Mouse (Mus musculus) CH12.LX (cell line): Measurements from ENCODE around the gene Kif5c. TPM values are rescaled to one million over a fixed set of nuclear protein-coding genes. Genes with fewer than 3 reads are reported as not detected.

Experiments
- DNase-seq: peaks from one replicate; pipeline ENCODE4 v3.0.0-alpha.2; 2013; ENCODE audit errors: extremely low read depth
- H3K27ac ChIP-seq: 2 replicates; pipeline ENCODE4 v1.5.1; 2012; ENCODE audit warnings: low read depth, mild to moderate bottlenecking, control low read depth, moderate library complexity; ENCODE audit not compliant: insufficient read depth
- H3K27me3 ChIP-seq: replicated peaks from 2 replicates; pipeline ENCODE3; 2012; ENCODE audit warnings: inconsistent platforms
- H3K36me3 ChIP-seq, 2 experiments: replicated peaks in 1 of 2; 2 replicates each; pipeline versions ENCODE3 to v1.6.1; 2012; ENCODE audit warnings: inconsistent platforms in 1 of 2, low read length in 1 of 2, mild to moderate bottlenecking in 1 of 2, mixed read lengths in 1 of 2, moderate library complexity in 1 of 2; ENCODE audit not compliant: control insufficient read depth in 1 of 2, insufficient read depth in 1 of 2
- H3K4me1 ChIP-seq, 2 experiments: 2 replicates each; pipeline ENCODE4 v1.6.1; 2012; ENCODE audit warnings: inconsistent platforms in 1 of 2, moderate library complexity in 1 of 2; ENCODE audit not compliant: insufficient read depth in 2 of 2, control insufficient read depth in 1 of 2
- H3K4me2 ChIP-seq: 2 replicates; pipeline ENCODE4 v1.6.1; 2012; ENCODE audit warnings: low read depth, mild to moderate bottlenecking, control low read depth; ENCODE audit not compliant: poor library complexity, insufficient read depth, severe bottlenecking
- H3K4me3 ChIP-seq, 3 experiments: fragments of 150-350 bp in 1 of 3; sonication (generic) in 1 of 3; replicated peaks in 1 of 3; 2 replicates each; pipeline versions ENCODE3 to v1.5.1; 2011 to 2012; ENCODE audit warnings: low read depth in 2 of 3, low read length in 2 of 3, mild to moderate bottlenecking in 2 of 3, moderate library complexity in 2 of 3, control low read depth in 1 of 3, improper control_type of control experiment in 1 of 3, inconsistent platforms in 1 of 3, mixed read lengths in 1 of 3; ENCODE audit not compliant: poor library complexity in 1 of 3
- H3K79me2 ChIP-seq: replicated peaks from 2 replicates; pipeline ENCODE4 v1.6.1; 2012; ENCODE audit warnings: mild to moderate bottlenecking, moderate library complexity; ENCODE audit not compliant: control insufficient read depth, poor library complexity, insufficient read depth, severe bottlenecking; ENCODE audit errors: extremely low read depth
- H3K9ac ChIP-seq: 2 replicates; pipeline ENCODE4 v1.6.1; 2012; ENCODE audit warnings: low read depth, mild to moderate bottlenecking, control low read depth, moderate library complexity; ENCODE audit not compliant: insufficient read depth
- H3K9me3 ChIP-seq: replicated peaks from 2 replicates; pipeline ENCODE3; 2012; ENCODE audit warnings: low read length, inconsistent platforms, mixed read lengths
- BHLHE40 ChIP-seq: IDR thresholded peaks from 2 replicates; pipeline ENCODE4 v1.6.1; 2011; ENCODE audit warnings: mild to moderate bottlenecking, low read depth, low read length, improper control_type of control experiment
- CHD1 ChIP-seq: IDR thresholded peaks from 2 replicates; pipeline ENCODE4 v1.6.1; 2012; ENCODE audit warnings: low read depth, low read length, improper control_type of control experiment, inconsistent platforms
- CHD2 ChIP-seq: IDR thresholded peaks from 2 replicates; pipeline ENCODE4 v1.6.1; 2011; ENCODE audit warnings: low read length, improper control_type of control experiment
- CTCF ChIP-seq, 2 experiments: IDR thresholded peaks in 1 of 2; conservative IDR thresholded peaks in 1 of 2; 2 replicates each; pipeline ENCODE4 v1.5.1; 2011 to 2012; ENCODE audit warnings: low read depth in 2 of 2, low read length in 2 of 2, improper control_type of control experiment in 1 of 2, inconsistent platforms in 1 of 2, mild to moderate bottlenecking in 1 of 2, moderate library complexity in 1 of 2
- E2F4 ChIP-seq: IDR thresholded peaks from 2 replicates; pipeline ENCODE4 v1.6.1; 2011; ENCODE audit warnings: low read depth, low read length, improper control_type of control experiment; ENCODE audit not compliant: insufficient replicate concordance
- ELF1 ChIP-seq: IDR thresholded peaks from 2 replicates; pipeline ENCODE4 v1.6.1; 2014; ENCODE audit warnings: low read depth, mild to moderate bottlenecking, inconsistent platforms, low read length, improper control_type of control experiment
- EP300 ChIP-seq: IDR thresholded peaks from 2 replicates; pipeline ENCODE4 v1.6.1; 2011; ENCODE audit warnings: low read length, improper control_type of control experiment
- ETS1 ChIP-seq: conservative IDR thresholded peaks from 2 replicates; pipeline ENCODE4 v1.6.1; 2012; ENCODE audit warnings: low read depth, mild to moderate bottlenecking, inconsistent platforms, low read length, improper control_type of control experiment, moderate library complexity
- HCFC1 ChIP-seq: IDR thresholded peaks from 2 replicates; pipeline ENCODE4 v1.6.1; 2012; ENCODE audit warnings: low read depth, mild to moderate bottlenecking, inconsistent platforms, low read length, improper control_type of control experiment
- IRF4 ChIP-seq: IDR thresholded peaks from 2 replicates; pipeline ENCODE4 v1.6.1; 2014; ENCODE audit warnings: low read depth, mild to moderate bottlenecking, inconsistent platforms, low read length, improper control_type of control experiment
- JUN ChIP-seq: IDR thresholded peaks from 2 replicates; pipeline ENCODE4 v1.6.1; 2011; ENCODE audit warnings: low read depth, mild to moderate bottlenecking, low read length, improper control_type of control experiment, moderate library complexity; ENCODE audit not compliant: insufficient read depth
- JUND ChIP-seq: conservative IDR thresholded peaks from 2 replicates; pipeline ENCODE4 v1.6.1; 2011; ENCODE audit warnings: low read depth, low read length, improper control_type of control experiment
- KAT2A ChIP-seq: IDR thresholded peaks from 2 replicates; pipeline ENCODE4 v1.6.1; 2012; ENCODE audit warnings: low read length, improper control_type of control experiment, inconsistent platforms; ENCODE audit not compliant: insufficient replicate concordance
- MAFK ChIP-seq: IDR thresholded peaks from 2 replicates; pipeline ENCODE4 v1.6.1; 2011; ENCODE audit warnings: low read length, improper control_type of control experiment; ENCODE audit not compliant: insufficient replicate concordance
- MAX ChIP-seq: IDR thresholded peaks from 2 replicates; pipeline ENCODE4 v1.6.1; 2011; ENCODE audit warnings: low read length, improper control_type of control experiment
- MAZ ChIP-seq: IDR thresholded peaks from 2 replicates; pipeline ENCODE4 v1.6.1; 2012; ENCODE audit warnings: low read depth, mild to moderate bottlenecking, inconsistent platforms, low read length, improper control_type of control experiment, moderate library complexity
- MEF2A ChIP-seq: IDR thresholded peaks from 2 replicates; pipeline ENCODE4 v1.6.1; 2014; ENCODE audit warnings: low read depth, mild to moderate bottlenecking, inconsistent platforms, low read length, improper control_type of control experiment, borderline replicate concordance
- MXI1 ChIP-seq: IDR thresholded peaks from 2 replicates; pipeline ENCODE4 v1.6.1; 2011; ENCODE audit warnings: mild to moderate bottlenecking, low read depth, low read length, improper control_type of control experiment
- MYC ChIP-seq: IDR thresholded peaks from 2 replicates; pipeline ENCODE4 v1.6.1; 2011; ENCODE audit warnings: low read depth, mild to moderate bottlenecking, improper control_type of control experiment, low read length
- NELFE ChIP-seq: IDR thresholded peaks from 2 replicates; pipeline ENCODE4 v1.6.1; 2011; ENCODE audit warnings: low read depth, low read length, improper control_type of control experiment
- NRF1 ChIP-seq: IDR thresholded peaks from 2 replicates; pipeline ENCODE4 v1.6.1; 2014; ENCODE audit warnings: low read depth, mild to moderate bottlenecking, inconsistent platforms, low read length, improper control_type of control experiment, moderate library complexity
- PAX5 ChIP-seq: IDR thresholded peaks from 2 replicates; pipeline ENCODE4 v1.6.1; 2012; ENCODE audit warnings: low read length, inconsistent platforms, mixed read lengths
- POLR2A ChIP-seq: IDR thresholded peaks from 2 replicates; pipeline ENCODE4 v1.6.1; 2011; ENCODE audit warnings: low read depth, mild to moderate bottlenecking, improper control_type of control experiment, low read length
- POLR2AphosphoS2 ChIP-seq: IDR thresholded peaks from 2 replicates; pipeline ENCODE4 v1.6.1; 2011; ENCODE audit warnings: low read depth, low read length, improper control_type of control experiment
- RAD21 ChIP-seq: IDR thresholded peaks from 2 replicates; pipeline ENCODE4 v1.6.1; 2011; ENCODE audit warnings: low read depth, mild to moderate bottlenecking, low read length, improper control_type of control experiment, moderate library complexity
- RCOR1 ChIP-seq: conservative IDR thresholded peaks from 2 replicates; pipeline ENCODE4 v1.6.1; 2012; ENCODE audit warnings: low read depth, mild to moderate bottlenecking, inconsistent platforms, low read length, improper control_type of control experiment
- SIN3A ChIP-seq: IDR thresholded peaks from 2 replicates; pipeline ENCODE4 v1.6.1; 2012; ENCODE audit warnings: low read length, improper control_type of control experiment, inconsistent platforms
- SMC3 ChIP-seq: IDR thresholded peaks from 2 replicates; pipeline ENCODE4 v1.6.1; 2011; ENCODE audit warnings: low read depth, low read length, improper control_type of control experiment
- TBP ChIP-seq: conservative IDR thresholded peaks from 2 replicates; pipeline ENCODE4 v1.6.1; 2011; ENCODE audit warnings: low read depth, low read length, improper control_type of control experiment
- TCF12 ChIP-seq: IDR thresholded peaks from 2 replicates; pipeline ENCODE4 v1.6.1; 2014; ENCODE audit warnings: low read depth, mild to moderate bottlenecking, inconsistent platforms, low read length, improper control_type of control experiment
- UBTF ChIP-seq: IDR thresholded peaks from 2 replicates; pipeline ENCODE4 v1.6.1; 2012; ENCODE audit warnings: low read depth, mild to moderate bottlenecking, inconsistent platforms, low read length, improper control_type of control experiment, moderate library complexity
- USF1 ChIP-seq: IDR thresholded peaks from 2 replicates; pipeline ENCODE4 v1.6.1; 2014; ENCODE audit warnings: low read depth, mild to moderate bottlenecking, inconsistent platforms, low read length, improper control_type of control experiment
- USF2 ChIP-seq: conservative IDR thresholded peaks from 2 replicates; pipeline ENCODE4 v1.6.1; 2011; ENCODE audit warnings: low read depth, low read length, improper control_type of control experiment
- ZC3H11A ChIP-seq: IDR thresholded peaks from 2 replicates; pipeline ENCODE4 v1.6.1; 2012; ENCODE audit warnings: low read depth, mild to moderate bottlenecking, inconsistent platforms, low read length, improper control_type of control experiment
- ZKSCAN1 ChIP-seq: IDR thresholded peaks from 2 replicates; pipeline ENCODE4 v1.6.1; 2012; ENCODE audit warnings: low read depth, inconsistent platforms, low read length, improper control_type of control experiment, borderline replicate concordance
- ZMIZ1 ChIP-seq: IDR thresholded peaks from 2 replicates; pipeline ENCODE4 v1.6.1; 2012; ENCODE audit warnings: low read depth, mild to moderate bottlenecking, inconsistent platforms, low read length, improper control_type of control experiment
- ZNF384 ChIP-seq: IDR thresholded peaks from 2 replicates; pipeline ENCODE4 v1.6.1; 2012; ENCODE audit warnings: low read depth, low read length, improper control_type of control experiment, inconsistent platforms
- dilution Hi-C: fragments of 300-500 bp; cut with MboI; formaldehyde crosslinking; loops from 2 replicates; pipeline ENCODE4 v1.14.3; 2020; ENCODE audit warnings: low sequenced_read_pairs; ENCODE audit not compliant: extremely low pct_unique_long_range_greater_than_20kb, extremely low pct_ligation_motif_present
- in situ Hi-C: fragments of 300-500 bp; cut with MboI; formaldehyde crosslinking; loops from 3 replicates; pipeline ENCODE4 v1.14.3; 2019; ENCODE audit warnings: low sequenced_read_pairs, low pct_ligation_motif_present, low pct_unique_long_range_greater_than_20kb, mixed read lengths
- polyA plus RNA-seq: library from polyadenylated mRNA; unstranded; fragments of >175 nt; gene quantifications from 2 replicates; pipeline ENCODE4 v1.2.1, GENCODE M21; 2012; ENCODE audit warnings: low read depth; ENCODE audit not compliant: insufficient read length
- total RNA-seq, 2 experiments: library from RNA; depleted of rRNA; stranded (reverse); fragments of 300-350 nt in 1 of 2; fragments of >200 nt in 1 of 2; gene quantifications; 2 replicates each; pipeline ENCODE4 v1.2.3; 2012 to 2014

Gene Kif5c
- total and polyA plus RNA-seq, 3 experiments: 3.0 to 3.5 (median 3.1) TPM

GRCm38 (mm10) chr2:49734013-49734780 lies 115.1 kb downstream of the Kif5c start:
- Histone ChIP-seq H3K27me3 (no peaks in the 10 kb centered on the region), H3K79me2 (no peaks in the 10 kb centered on the region), H3K9me3 (no peaks in the 10 kb centered on the region), H3K27ac (peak overlapping the region; percentile 75), H3K9ac (peak overlapping the region; percentile 55; the same call in 1 of the 2 replicates), H3K4me1 (peaks cover 9 to 32% of the 10 kb centered on the region in 2 experiments), H3K4me2 (peak overlapping the region; percentile 93), H3K4me3 (peak overlapping the region; percentile 31 to 54 (median 50)), H3K36me3 (no peaks in the 10 kb centered on the region)
- dilution Hi-C loops: no loop called here
- peak; percentile 95 for DNase-seq
- in situ Hi-C loops: loop anchor here (5.0 to 25.0 kb wide), 2 partner anchors 372 to 822 kb away; no protein-coding TSS in a partner anchor
- no peak for TF ChIP-seq UBTF
- TF ChIP-seq MXI1: peak; percentile 37
- peak; percentile 64 for TF ChIP-seq JUND
- TF ChIP-seq PAX5: no peak
- peak; percentile 50 for TF ChIP-seq HCFC1
- peak; percentile 74; the same call in 1 of the 2 replicates for TF ChIP-seq TCF12
- peak; percentile 72 to 91 for TF ChIP-seq CTCF (conservative IDR thresholded peaks at IDR 0.05 in 1 of 2, IDR thresholded peaks at IDR 0.05 in 1 of 2; ENCODE audit: low read depth in 2 of 2, low read length in 2 of 2)
- peak; percentile 57; the same call in 1 of the 2 replicates for TF ChIP-seq POLR2A
- no peak for TF ChIP-seq ZNF384
- 0 out of 2 replicates have a peak, but pooled peaks have one; percentile 48 for TF ChIP-seq KAT2A
- TF ChIP-seq ZMIZ1: peak; percentile 74
- peak; percentile 83; the same call in 1 of the 2 replicates for TF ChIP-seq CHD1
- TF ChIP-seq MAX: no peak; the same call in none of the 2 replicates
- TF ChIP-seq RAD21: peak; percentile 99
- TF ChIP-seq POLR2AphosphoS2: peak; percentile 70; the same call in 1 of the 2 replicates
- peak; percentile 60 for TF ChIP-seq ZC3H11A
- peak; percentile 82 for TF ChIP-seq SIN3A
- TF ChIP-seq USF1: no peak
- peak; percentile 62; the same call in 1 of the 2 replicates for TF ChIP-seq MEF2A
- TF ChIP-seq ETS1: peak; percentile 44
- TF ChIP-seq NELFE: peak; percentile 60
- peak; percentile 56; the same call in 1 of the 2 replicates for TF ChIP-seq MAFK
- TF ChIP-seq USF2: no peak; the same call in 1 of the 2 replicates
- 0 out of 2 replicates have a peak, but pooled peaks have one; percentile 26 for TF ChIP-seq CHD2
- TF ChIP-seq MAZ: peak; percentile 94
- peak; percentile 64 for TF ChIP-seq MYC
- 0 out of 2 replicates have a peak, but pooled peaks have one; percentile 28 for TF ChIP-seq RCOR1
- TF ChIP-seq NRF1: 0 out of 2 replicates have a peak, but pooled peaks have one; percentile 21
- peak; percentile 89 for TF ChIP-seq SMC3
- TF ChIP-seq ZKSCAN1: no peak
- peak; percentile 78; the same call in 1 of the 2 replicates for TF ChIP-seq E2F4
- TF ChIP-seq IRF4: peak; percentile 52; the same call in 1 of the 2 replicates
- TF ChIP-seq TBP: peak; percentile 73
- TF ChIP-seq EP300: peak; percentile 37; the same call in 1 of the 2 replicates
- peak; percentile 79 for TF ChIP-seq BHLHE40
- 0 out of 2 replicates have a peak, but pooled peaks have one; percentile 15 for TF ChIP-seq ELF1
- TF ChIP-seq JUN: 0 out of 2 replicates have a peak, but pooled peaks have one; percentile 17
